ENCODE assay signal across 21 mouse cellular contexts in genomic region chr6:85378629-85379028, GRCm38 (mm10). TPM values are rescaled to one million over a fixed set of nuclear protein-coding genes. Genes with fewer than 3 reads are reported as not detected.
"Had no signal": no experiment of that assay in that cellular context is flagged by ENCODE, and none has a peak within 500 bp of the region (broad histone marks: within the 10 kb centered on the region; RNA-seq: fewer than 3 reads in every experiment).

No protein-coding gene starts in this region.

- H3K4me3 ChIP-seq: left cerebral cortex, adult 2 months; limb, embryonic 10.5 days; liver, embryonic 13.5 days; lung, embryonic 15.5 days; megakaryocyte, embryonic 14.5 days; midbrain, embryonic 12.5 days; neural tube, embryonic 13.5 days; stomach, embryonic 15.5 days had no signal

- H3K36me3 ChIP-seq: limb, embryonic 10.5 days; liver, embryonic 13.5 days; lung, embryonic 15.5 days; midbrain, embryonic 12.5 days; neural tube, embryonic 13.5 days; stomach, embryonic 15.5 days had no signal

- H3K27me3 ChIP-seq: lung, embryonic 15.5 days; stomach, embryonic 15.5 days had no signal

- DNase-seq: liver, embryonic 13.5 days; liver, postnatal 0 days; lung, postnatal 14 days; right cerebral cortex, postnatal 14 days; thymus, adult 2 months; thymus, postnatal 25 days had no signal

- H3K9ac ChIP-seq: liver, embryonic 13.5 days; liver, postnatal 0 days; lung, embryonic 15.5 days; midbrain, embryonic 12.5 days; neural tube, embryonic 13.5 days; stomach, embryonic 15.5 days had no signal

- H3K9me3 ChIP-seq: limb, embryonic 10.5 days; liver, embryonic 13.5 days; lung, embryonic 15.5 days; megakaryocyte, embryonic 14.5 days; midbrain, embryonic 12.5 days; neural tube, embryonic 13.5 days; stomach, embryonic 15.5 days had no signal

- H3K4me2 ChIP-seq: liver, embryonic 13.5 days; lung, embryonic 15.5 days; midbrain, embryonic 12.5 days; neural tube, embryonic 13.5 days; stomach, embryonic 15.5 days had no signal

- ATAC-seq: liver, postnatal 0 days; midbrain, embryonic 16.5 days had no signal

- H3K27ac ChIP-seq: left cerebral cortex, adult 2 months; limb, embryonic 10.5 days; liver, embryonic 13.5 days; lung, embryonic 15.5 days; macrophage; midbrain, embryonic 12.5 days; neural tube, embryonic 13.5 days; stomach, embryonic 15.5 days had no signal

RNA-seq across cellular contexts. Expression of gene Noto, which starts 45.1 kb away (rescaled TPM):
- total RNA-seq: layer of hippocampus, postnatal 25 days; left cerebral cortex, adult 2 months; left cerebral cortex, postnatal 14 days had no signal
- polyA plus RNA-seq: limb, embryonic 10.5 days; limb, embryonic 14.5 days; liver, embryonic 13.5 days; liver, postnatal 0 days; macrophage; midbrain, embryonic 12.5 days; midbrain, embryonic 16.5 days; neural tube, embryonic 13.5 days; spleen, adult 2 months; stomach, embryonic 15.5 days; testis, adult 2 months; urinary bladder, adult 2 months had no signal
